Mouse (Mus musculus) limb, embryonic 14.5 days (tissue): ENCODE measurements around the gene Fdxr. TPM values are rescaled to one million over a fixed set of nuclear protein-coding genes. Genes with fewer than 3 reads are reported as not detected.

Source experiments
- ATAC-seq: fragments of 200-750 bp; cut with Nextera tagmentation; 2 replicates; pipeline ENCODE4 v1.8.0; 2017; ENCODE audit warnings: low read depth, moderate number of reproducible peaks, moderate TSS enrichment; ENCODE audit not compliant: low FRiP score
- DNase-seq: peaks from one replicate; pipeline ENCODE4 v3.0.0-alpha.2; 2015; ENCODE audit warnings: low spot score
- H3K27ac ChIP-seq: fragments of 300-500 bp; sonication (generic); replicated peaks from 2 replicates; pipeline ENCODE4 v1.5.1; 2014; ENCODE audit warnings: low read depth, mild to moderate bottlenecking, low read length, moderate library complexity, mixed read lengths
- H3K27me3 ChIP-seq: fragments of 300-500 bp; sonication (generic); 2 replicates; pipeline ENCODE4 v1.6.1; 2014; ENCODE audit warnings: low read length, mixed read lengths; ENCODE audit not compliant: control insufficient read depth, insufficient read depth
- H3K36me3 ChIP-seq: fragments of 300-500 bp; sonication (generic); 2 replicates; pipeline ENCODE4 v1.6.1; 2014; ENCODE audit warnings: mild to moderate bottlenecking, low read length, moderate library complexity, mixed read lengths; ENCODE audit not compliant: control insufficient read depth, insufficient read depth
- H3K4me1 ChIP-seq: fragments of 300-500 bp; sonication (generic); 2 replicates; pipeline ENCODE4 v1.6.1; 2014; ENCODE audit warnings: antibody characterized with exemption, low read length, mixed read lengths; ENCODE audit not compliant: control insufficient read depth, insufficient read depth
- H3K4me2 ChIP-seq: fragments of 300-500 bp; sonication (generic); replicated peaks from 2 replicates; pipeline ENCODE4 v1.6.1; 2014; ENCODE audit warnings: low read depth, mild to moderate bottlenecking, low read length, moderate library complexity; ENCODE audit not compliant: severe bottlenecking
- H3K4me3 ChIP-seq: fragments of 300-500 bp; sonication (generic); replicated peaks from 2 replicates; pipeline ENCODE4 v1.5.1; 2014; ENCODE audit warnings: low read length
- H3K9ac ChIP-seq: fragments of 300-500 bp; sonication (generic); 2 replicates; pipeline ENCODE4 v1.6.1; 2014; ENCODE audit warnings: mild to moderate bottlenecking, low read depth, low read length, moderate library complexity; ENCODE audit not compliant: severe bottlenecking
- H3K9me3 ChIP-seq: fragments of 300-500 bp; sonication (generic); 2 replicates; pipeline ENCODE4 v1.6.1; 2016; ENCODE audit warnings: low read length; ENCODE audit not compliant: control insufficient read depth
- POLR2A ChIP-seq: fragments of 200-500 bp; IDR thresholded peaks from 2 replicates; pipeline ENCODE4 v1.8.0; 2012; ENCODE audit warnings: inconsistent platforms, mild to moderate bottlenecking, moderate library complexity, borderline replicate concordance; ENCODE audit not compliant: insufficient read depth, insufficient read length; ENCODE audit errors: extremely low read depth
- WGBS: fragments of 180-500 bp; shearing (Covaris S2); extraction: QIAGEN DNeasy Blood & Tissue Kit; methylation state at CpG from one replicate; pipeline ENCODE4 v1.1.7; 2014; 5-methylcytosine and 5-hydroxymethylcytosine counted together
- polyA plus RNA-seq, 2 experiments: library from polyadenylated mRNA; depleted of rRNA in 1 of 2; stranded (reverse) in 1 of 2; unstranded in 1 of 2; fragments of >200 nt; fragmentation: Nextera tagmentation in 1 of 2; extraction: Ambion mirVana in 1 of 2; gene quantifications; 2 replicates each; pipeline versions ENCODE4 v1.2.1 to v1.2.3; 2012 to 2014

The Fdxr gene
- polyA plus RNA-seq, 2 experiments, result 13.0 to 16.8 TPM

GRCm38 (mm10) chr11:115229021-115229930 lies 47.6 kb downstream of the Fdxr start:
- Histone ChIP-seq H3K4me1 (peaks cover 3% of the 10 kb centered on the region; the same call in 1 of the 2 replicates), H3K36me3 (no peaks in the 10 kb centered on the region; the same call in 1 of the 2 replicates), H3K4me2 (no peak overlapping the region), H3K27ac (no peak overlapping the region), H3K9me3 (no peaks in the 10 kb centered on the region), H3K27me3 (no peaks in the 10 kb centered on the region), H3K4me3 (no peak overlapping the region), H3K9ac (no peak overlapping the region)
- ATAC-seq (no peak), DNase-seq (no peak)
- WGBS, result 50% methylated on average over 15 of the region's 15 CpGs
- no peak for TF ChIP-seq POLR2A

- no peak for TF ChIP-seq POLR2A
- H3K4me2 ChIP-seq, result no peak overlapping the region
- no peak overlapping the region for H3K27ac ChIP-seq
- ATAC-seq (no peak), DNase-seq (no peak)
- H3K4me1 ChIP-seq, result peaks cover 3% of the 10 kb centered on the region; the same call in 1 of the 2 replicates
- WGBS, result 58% methylated on average over 7 of the region's 7 CpGs
- H3K4me3 ChIP-seq, result no peak overlapping the region
- H3K27me3 ChIP-seq, result no peaks in the 10 kb centered on the region
- no peaks in the 10 kb centered on the region; the same call in 1 of the 2 replicates for H3K36me3 ChIP-seq
- H3K9me3 ChIP-seq, result no peaks in the 10 kb centered on the region
- H3K9ac ChIP-seq, result no peak overlapping the region
Measured at GRCm38 (mm10) chr11:115228430-115228829, 48.4 kb downstream of the Fdxr start.

- WGBS, result 30% methylated on average over 12 of the region's 12 CpGs
Measured at GRCm38 (mm10) chr11:115227640-115228039, 49.2 kb downstream of the Fdxr start.

GRCm38 (mm10) chr11:115226811-115227491 lies 49.9 kb downstream of the Fdxr start:
- no peak for ATAC-seq
- no peak for TF ChIP-seq POLR2A
- Histone ChIP-seq H3K4me3 (no peak overlapping the region), H3K36me3 (no peaks in the 10 kb centered on the region), H3K27ac (no peak overlapping the region), H3K4me1 (peaks cover 9% of the 10 kb centered on the region), H3K27me3 (no peaks in the 10 kb centered on the region), H3K4me2 (no peak overlapping the region), H3K9ac (no peak overlapping the region), H3K9me3 (no peaks in the 10 kb centered on the region)
- DNase-seq, result no peak
- 49% methylated on average over 14 of the region's 14 CpGs for WGBS

More at GRCm38 (mm10) chr11:115227640-115228039, 49.2 kb downstream of the Fdxr start:
- no peak overlapping the region for H3K4me3 ChIP-seq
- H3K27me3 ChIP-seq, result no peaks in the 10 kb centered on the region
- no peak for DNase-seq
- no peak for ATAC-seq
- peaks cover 6% of the 10 kb centered on the region for H3K4me1 ChIP-seq
- H3K9me3 ChIP-seq, result no peaks in the 10 kb centered on the region
- TF ChIP-seq POLR2A, result no peak
- no peak overlapping the region for H3K4me2 ChIP-seq
- H3K9ac ChIP-seq, result no peak overlapping the region
- no peak overlapping the region for H3K27ac ChIP-seq
- no peaks in the 10 kb centered on the region for H3K36me3 ChIP-seq

- no peak overlapping the region for H3K27ac ChIP-seq
- DNase-seq (no peak), ATAC-seq (no peak)
- no peak for TF ChIP-seq POLR2A
- H3K9me3 ChIP-seq, result no peaks in the 10 kb centered on the region
- no peaks in the 10 kb centered on the region for H3K27me3 ChIP-seq
- peaks cover 9% of the 10 kb centered on the region for H3K4me1 ChIP-seq
- H3K9ac ChIP-seq, result no peak overlapping the region
- no peak overlapping the region for H3K4me2 ChIP-seq
- no peak overlapping the region for H3K4me3 ChIP-seq
- 83% methylated on average over 6 of the region's 6 CpGs for WGBS
- H3K36me3 ChIP-seq, result no peaks in the 10 kb centered on the region; the same call in 1 of the 2 replicates
Measured at GRCm38 (mm10) chr11:115225301-115225700, 51.5 kb downstream of the Fdxr start.
